Mouse (Mus musculus) CD4-positive, CD25-positive, alpha-beta regulatory T cell, adult 4 months (primary cell): ENCODE measurements around the gene Hnrnpu. TPM values are rescaled to one million over a fixed set of nuclear protein-coding genes. Genes with fewer than 3 reads are reported as not detected.

Experiments
- ATAC-seq: one replicate; pipeline ENCODE4 v1.8.0; 2017
- polyA plus RNA-seq, 2 experiments: library from polyadenylated mRNA; unstranded; fragments of 100-300 nt; shearing (Covaris generic); gene quantifications; one replicate each; pipeline ENCODE4 v1.2.1; 2017

Gene Hnrnpu
- polyA plus RNA-seq, 2 experiments from 2014 or later = 73.0 to 136 TPM

DNA sequence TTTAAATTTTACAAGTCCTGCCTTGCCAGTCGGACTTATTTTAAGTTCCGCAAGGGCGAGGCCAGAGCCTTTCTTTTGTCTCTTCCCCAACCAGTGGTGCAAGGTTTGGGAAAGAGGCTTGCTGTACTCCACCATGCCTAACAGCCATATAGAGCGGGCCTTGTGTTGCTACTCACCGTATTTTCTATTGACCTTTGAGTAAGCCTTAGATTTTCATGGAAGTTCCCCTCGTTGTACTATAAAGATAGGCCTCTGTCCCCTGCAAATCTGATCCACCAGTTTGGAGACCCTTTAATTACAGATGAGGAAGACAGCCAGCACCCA is 683 bp upstream of the Hnrnpu start:
- ATAC-seq = no peak

DNA sequence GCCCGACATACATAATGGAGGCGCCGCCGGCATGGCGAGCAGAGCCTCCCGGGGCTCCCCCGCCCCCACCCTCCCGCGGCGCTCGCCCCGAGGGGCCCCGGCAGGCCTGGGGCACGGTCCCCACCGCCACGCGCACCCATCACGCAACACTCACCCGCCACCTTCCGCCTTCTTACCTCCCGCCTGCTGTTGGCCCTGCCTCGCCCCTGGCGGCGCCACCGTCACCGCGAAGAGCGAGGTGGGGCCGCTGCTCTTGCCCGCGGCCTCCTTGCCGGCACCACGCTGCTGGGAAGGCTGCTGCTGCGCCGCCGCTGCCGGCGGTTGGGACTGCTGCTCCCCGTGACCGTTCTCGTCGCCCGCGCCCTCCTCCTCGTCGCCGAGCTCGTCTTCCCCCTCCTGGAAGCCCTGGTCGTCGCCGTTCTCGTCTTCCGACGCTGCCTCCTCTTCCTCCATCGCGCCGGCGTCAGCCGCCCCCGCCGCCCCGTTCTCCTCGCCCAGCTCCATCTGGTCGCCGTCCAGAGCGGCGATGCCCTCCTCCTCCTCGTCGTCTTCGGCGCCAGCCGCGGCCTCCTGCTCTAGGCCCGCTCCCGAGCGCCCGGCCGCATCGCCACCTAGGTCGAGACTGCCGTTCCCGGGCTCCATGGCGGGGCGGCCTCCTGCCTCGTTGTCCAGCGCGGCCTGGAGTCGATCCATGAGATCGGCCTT is 668 bp downstream of the Hnrnpu start:
- peak; percentile 33 for ATAC-seq

DNA sequence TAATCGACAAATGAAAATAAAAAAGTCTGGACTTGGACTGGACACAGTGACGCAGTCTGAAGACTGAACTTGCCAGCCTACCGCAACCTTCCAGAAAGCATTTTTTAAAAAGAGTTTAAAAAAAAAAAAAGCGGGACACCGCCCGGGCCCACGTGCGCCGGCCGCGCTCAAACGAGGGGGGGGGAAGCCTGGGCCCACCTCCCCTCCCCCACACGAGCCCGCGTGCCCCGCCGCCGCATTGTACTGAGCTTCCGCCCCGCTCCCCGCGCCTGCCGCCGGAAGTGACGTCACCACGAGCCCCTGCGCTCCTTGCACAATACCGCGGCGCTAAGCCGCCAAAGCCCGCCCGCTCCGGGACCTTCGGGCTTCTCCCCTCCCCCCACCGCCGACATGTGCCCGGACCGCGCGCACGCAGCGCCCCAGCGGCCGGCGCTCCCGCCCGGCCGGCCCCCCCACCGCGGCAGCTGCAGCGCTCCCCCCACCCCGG is 1.3 kb downstream of the Hnrnpu start:
- ATAC-seq = peak; percentile 63

DNA sequence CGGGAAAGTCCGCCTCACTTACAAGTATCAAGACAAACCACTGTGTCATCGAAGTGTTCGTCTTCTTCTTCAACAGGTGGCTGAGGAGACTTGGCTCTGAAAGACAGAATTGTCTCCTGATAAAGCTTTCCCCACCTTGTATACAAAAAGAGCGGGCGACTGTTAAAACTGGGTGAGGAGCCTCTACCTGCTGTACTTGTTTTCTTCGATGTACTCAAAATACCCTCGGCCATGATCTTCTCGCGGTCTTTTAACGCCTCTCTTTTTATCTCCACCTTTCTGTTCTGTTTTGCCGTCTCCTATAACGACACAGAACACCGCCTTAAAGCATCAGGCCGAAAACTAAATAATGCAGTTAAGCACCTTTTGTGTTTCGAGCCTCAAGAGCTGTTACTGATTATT is 1.7 kb downstream of the Hnrnpu start:
- peak; percentile 11 for ATAC-seq

DNA sequence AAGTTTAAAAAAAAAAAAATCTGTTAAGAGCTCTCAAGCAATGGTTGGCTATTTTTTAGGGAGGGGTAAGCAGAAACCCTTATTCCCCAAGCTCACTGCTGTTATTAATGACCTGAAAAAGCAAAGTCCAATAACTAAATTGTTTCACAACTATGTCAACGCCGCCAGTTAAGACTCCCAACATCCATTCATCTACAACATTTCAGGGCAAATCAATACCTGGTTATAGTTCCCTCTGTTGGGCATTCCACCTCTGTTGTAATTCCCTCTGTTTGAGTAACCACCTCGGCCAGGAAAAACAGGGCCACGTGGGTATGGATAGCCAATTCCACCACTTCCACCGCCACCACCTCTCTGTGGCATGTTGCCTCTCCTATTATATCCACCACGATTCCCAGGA is 7.7 kb downstream of the Hnrnpu start:
- ATAC-seq = no peak

DNA sequence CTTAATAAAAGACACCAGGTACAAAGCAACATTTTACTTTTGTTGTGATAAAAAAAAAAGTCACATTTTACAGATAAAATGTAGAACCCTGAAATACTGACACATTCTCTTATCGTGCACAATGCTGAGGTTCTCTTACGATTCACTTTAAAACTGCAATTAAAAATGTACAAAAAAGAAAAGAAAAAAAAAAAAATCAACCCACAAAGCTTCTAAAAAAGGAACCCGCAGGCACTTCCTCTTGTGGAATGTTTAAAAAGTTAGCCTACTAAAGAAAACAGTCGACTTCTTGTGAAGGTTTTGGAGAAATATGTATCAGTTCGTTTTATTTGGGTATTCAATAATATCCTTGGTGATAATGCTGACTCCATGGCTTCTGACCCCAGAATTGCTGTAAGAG is 8.6 kb downstream of the Hnrnpu start:
- no peak for ATAC-seq

DNA sequence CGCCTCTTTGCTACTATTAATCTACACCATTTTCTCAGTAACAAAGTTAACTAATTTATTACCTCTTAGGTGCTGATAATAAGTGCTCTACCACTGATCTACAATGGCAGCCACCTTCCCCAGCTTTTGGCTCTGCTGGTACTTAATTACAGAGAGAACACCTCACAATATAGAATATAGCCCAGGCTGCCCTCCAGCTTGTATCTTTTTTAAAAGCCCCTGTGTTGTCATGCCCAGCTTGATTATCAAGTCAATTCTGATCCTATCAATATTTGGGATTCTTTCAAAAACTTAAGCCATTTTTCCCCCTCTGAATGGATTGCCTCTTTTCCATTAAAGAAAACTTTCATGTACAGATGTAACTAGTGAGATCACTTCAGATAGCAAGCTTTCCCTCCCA is 10.6 kb downstream of the Hnrnpu start:
- ATAC-seq = no peak

DNA sequence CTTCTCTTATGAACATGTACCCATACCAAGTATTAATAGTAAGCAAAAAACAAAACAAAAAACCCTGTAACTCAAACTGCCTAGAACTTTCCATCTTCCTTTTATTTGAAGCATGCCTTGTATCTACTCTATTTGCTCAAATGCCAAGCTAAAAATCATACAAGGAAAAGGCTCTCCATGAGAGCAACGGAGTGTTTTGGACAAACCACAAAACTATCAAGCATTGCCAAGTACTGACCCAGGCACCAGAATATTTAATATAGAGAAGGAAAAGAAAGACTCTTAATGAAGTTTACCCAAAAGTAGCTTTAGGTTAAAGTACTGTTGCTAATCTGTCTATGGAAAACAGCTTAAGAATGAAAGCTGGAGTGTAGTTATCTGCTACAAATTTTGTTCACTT is 11.2 kb downstream of the Hnrnpu start:
- no peak for ATAC-seq

DNA sequence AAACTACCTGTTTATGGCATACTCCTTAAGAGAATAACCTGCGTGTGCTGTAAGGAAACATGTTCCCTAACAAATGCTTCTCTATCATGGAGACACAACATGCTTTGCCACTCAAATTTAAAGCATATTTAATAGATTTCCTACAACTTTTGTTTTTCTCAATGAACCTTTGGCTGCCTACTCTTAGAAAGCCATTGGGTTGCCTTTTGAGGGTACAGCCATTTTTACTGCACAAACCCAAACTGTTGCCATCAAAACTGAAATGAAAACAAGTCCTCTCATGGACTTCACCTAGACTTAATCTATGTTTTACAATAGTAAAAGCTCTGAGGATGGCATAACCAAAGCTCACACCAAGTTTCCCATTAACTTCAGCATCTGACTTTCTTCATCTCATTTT is 13.0 kb downstream of the Hnrnpu start:
- ATAC-seq = no peak

DNA sequence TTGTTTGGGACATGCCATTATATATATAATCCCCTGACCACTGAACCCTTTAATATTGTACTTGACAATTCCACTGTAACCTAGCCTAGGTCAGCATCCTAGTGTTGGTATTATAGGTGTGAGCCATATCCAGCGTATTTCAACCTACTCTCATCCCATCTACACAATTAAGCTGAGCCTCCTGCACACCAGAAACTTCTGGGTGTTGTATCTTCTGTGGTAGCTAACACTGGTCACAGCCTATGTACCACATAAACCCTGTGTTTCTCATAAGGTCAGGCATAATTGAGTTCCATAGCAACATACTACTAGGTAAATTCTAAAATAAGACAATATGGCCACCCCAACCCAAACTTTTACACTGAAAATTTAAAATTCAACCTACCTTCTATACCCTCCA is 14.4 kb downstream of the Hnrnpu start:
- ATAC-seq = no peak

DNA sequence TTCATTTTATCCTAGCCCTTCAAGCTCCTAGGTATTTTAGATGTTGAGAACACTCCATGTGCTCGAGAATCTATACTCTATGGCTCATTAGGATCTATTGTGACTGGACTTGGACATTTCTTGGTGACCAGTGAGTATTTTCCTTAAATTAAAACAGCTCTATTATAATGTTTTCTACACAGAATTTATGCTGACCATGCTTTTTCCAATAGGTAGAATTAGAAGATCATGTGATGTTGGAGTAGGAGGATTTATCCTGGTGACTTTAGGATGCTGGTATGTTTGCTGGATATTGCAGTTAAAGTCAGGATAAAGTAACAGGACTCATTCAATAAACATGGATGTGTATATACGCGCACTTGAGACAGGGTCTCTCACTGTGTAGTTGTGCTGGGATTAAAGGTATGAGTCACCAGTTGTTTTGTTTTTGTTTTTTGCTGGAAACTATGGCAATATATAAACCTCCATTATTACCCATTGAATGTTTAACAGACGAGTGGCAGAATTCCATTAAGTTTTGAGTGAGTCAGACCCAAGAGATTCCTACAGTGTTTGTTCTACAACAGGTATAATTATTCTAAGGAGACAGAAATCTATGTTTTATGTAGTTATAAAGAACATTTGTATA is 15.8 kb downstream of the Hnrnpu start:
- no peak for ATAC-seq

DNA sequence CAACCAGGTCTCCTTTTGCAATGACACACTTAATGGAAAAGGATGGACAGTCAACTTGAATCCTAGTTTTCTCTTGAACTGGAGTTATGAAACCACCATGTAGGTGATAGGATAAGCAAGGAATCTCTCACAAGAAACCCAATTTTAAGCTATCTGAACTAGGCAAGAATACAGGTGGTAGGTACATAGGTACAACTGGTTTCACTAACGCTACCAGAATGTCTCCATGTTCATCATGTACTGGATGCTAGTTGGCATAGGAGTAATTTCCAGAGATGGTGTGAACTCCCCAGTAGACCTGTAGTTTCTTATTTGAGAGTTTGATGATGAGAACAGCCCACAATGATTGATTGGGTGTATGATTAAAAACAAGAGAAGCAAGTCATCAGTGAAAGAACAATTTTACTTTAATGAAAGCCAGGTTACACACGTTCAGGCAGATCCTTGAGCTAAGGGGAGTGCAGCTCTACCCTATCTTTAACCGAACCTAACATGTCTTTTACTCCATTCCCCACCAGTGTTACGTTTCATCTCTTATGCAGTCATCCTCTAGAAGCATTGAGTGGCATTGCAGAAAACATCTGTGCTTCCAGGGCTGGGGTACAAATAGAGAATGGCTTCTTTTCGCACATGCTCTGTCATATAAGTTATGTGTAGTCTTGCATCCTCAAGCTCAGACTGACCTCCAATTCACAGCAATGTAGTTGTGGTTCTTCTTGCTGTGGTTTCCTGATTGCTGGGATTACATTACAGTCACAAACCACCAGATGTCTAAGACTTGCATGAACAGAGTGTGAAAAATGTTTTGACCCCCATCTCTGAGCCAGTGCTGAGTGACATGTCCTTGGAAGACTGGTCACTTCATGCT is 16.6 kb downstream of the Hnrnpu start:
- no peak for ATAC-seq

DNA sequence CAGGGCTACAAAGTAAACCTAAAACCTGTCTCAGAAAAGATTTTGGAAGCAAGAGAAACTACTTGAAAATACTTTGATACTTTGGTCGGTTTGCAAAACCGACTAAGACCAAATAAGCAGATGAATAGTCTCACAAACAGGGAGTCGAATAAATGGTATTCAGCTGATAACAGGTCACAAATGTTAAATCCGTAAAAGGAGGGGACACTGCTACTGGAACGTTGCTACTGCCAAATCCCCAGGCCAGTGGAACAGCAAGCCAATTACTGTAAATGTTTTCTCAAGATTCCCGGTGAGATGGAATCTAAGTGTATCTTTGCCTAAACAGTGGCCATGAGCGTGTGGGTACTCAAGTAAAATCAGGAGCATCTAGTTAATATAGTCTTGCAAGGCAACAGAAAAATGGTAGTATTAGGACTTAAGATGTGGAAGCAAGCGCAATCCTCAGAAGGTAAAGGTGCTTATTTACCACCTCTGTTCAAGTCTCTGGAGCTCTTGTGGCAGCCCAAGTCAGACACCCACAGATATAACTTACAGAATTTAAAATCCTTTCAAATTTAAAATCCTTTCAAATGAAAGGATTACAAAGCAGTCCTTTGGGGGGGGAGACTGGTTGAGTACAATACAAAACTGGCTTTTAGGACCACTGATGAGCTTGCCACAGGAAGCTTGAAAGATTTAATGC is 17.4 kb downstream of the Hnrnpu start:
- no peak for ATAC-seq

DNA sequence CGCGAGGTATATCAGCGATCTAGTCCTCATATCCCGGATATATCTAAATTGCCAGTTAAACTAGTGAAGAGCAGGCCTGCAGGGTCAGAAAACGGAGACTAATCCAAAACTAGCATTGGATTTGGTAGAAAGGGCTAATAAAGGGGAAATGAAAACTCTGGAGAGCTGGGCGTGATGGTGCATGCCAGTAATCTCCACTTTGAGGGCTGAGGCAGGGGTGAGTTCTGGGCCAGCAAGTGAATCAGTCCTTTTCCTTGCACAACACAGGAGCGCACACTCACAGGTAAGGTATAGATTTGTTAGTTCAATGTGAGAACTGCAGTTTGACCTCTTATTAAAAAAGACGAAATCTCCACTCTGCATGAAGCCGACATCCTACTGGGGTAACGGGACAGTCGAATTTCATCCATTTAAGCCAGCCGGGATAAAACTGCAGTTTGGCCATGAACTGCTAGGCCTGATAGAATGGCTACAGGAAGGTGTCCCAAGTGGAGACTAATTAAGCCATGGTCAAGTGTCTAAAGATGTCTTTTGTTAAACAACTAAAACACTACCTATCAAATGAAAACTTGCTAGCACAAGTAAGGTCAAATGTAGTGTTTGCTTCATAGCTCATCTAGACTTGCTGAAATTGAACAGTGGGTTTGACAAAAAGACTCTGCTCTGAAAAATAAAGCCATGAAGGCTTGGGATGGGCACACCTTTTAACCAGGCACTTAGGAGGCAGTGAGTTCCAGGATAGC is 18.1 kb downstream of the Hnrnpu start:
- no peak for ATAC-seq

DNA sequence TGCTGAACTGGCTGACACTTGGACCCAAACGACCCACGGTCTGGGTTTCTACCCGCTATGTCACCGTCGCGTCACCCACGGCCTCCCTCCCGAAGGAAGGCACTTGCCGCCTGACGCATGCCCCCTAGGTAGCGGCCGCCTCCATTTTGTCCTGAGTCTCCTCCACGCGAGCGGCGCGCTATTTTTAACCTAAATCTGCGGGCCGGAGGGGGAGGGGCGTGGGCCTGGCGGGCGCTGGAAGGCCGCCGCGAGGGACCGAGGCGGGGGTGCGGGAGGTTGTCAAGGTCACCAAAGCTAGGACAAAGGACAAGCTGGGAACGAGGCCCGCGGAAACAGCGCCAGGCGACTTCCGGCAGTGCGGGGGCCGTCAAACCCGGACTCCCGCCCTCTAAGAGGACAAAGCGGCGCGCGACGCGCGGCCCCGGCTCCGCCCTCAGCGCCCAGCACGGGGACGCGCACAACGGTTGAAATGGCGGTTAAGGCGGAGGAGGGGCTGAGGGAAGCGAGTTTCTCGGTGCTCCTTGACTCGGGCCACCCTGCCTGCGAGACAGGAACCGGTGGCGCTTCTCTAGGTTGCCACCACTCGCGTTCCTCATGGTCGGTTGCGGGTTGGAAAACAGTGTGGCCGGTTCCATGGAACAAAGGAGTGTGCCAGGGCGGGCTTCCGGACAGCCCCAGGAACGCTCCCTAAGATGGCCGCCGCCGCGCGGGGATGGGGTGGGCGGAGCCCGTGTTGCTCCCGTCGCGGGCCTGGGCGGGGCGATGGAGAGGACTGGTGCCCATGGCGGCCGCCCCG is 19.0 kb downstream of the Hnrnpu start, which contains the start of gene Cox20:
Gene Cox20, plus strand, starts transcription at position 742 of the 796 bp plus-strand sequence.
- peak; percentile 79 for ATAC-seq

DNA sequence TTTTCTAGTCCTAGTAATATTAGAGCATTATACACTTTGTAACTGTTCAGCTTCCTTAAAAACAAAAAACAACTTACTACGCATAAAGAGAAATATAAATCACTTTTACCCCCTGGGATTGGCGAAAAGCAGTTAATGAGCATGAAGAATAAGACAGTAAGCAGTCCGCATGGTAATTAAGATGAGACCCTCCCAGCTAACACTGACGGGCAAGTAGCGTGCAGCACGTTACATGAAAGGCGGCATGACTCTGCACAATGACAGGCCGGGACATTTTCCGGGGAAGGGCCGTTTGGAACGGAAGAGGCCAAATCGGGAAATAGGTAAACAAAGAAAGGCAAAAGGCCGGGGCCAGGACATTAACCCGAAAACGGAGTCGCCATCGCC is 19.6 kb downstream of the Hnrnpu start:
- peak; percentile 41 for ATAC-seq

DNA sequence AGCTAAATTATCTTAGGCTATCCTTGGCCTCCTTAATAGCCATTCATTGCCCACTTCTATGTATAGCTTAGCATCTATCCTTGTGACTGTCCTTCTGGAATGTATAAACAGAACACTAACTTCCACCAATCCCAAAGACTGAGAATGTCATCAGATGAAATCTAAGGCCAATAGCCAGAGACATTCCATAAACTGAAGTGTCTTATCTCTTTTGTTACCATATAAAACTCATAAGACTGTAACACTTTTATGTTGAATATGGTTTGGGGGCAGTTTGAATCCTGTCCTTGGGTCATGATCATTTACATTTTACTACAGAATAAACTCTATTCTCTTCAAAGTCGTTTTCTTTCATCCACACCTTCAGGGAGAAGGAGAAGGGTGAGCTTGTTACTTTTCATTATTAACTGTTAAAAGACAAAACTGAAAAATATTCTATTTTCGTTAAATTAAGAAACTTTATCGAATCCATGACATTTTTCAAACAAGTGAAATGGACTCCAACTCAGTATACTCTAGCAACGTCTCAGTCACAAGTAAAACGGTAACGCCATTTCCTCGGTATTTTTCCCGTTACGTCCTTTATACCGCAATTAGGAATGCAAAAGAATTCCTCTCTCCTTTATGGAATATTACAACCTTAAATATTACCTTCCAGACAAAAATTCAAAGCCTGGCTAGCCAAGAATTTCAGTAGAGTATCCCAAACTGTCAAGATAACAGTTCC is 20.2 kb downstream of the Hnrnpu start:
- ATAC-seq = no peak

DNA sequence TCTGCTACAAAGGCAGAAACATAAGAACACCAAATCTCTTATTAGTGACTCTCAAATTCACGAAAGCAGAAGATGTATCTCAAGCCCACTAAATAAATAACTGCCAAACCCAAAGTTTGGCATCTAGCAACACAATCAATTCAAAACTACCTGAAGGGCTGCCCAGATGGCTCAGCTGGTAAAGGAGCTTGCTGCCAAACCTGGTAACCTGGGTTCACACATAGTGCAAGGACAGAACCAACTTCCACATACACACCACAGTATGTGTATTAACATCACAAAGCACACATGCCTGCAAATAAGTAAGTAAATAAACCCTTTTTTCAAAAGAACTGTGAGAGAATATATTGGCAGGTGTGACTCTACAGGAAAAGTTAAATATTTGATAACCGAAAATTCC is 23.4 kb downstream of the Hnrnpu start:
- no peak for ATAC-seq

DNA sequence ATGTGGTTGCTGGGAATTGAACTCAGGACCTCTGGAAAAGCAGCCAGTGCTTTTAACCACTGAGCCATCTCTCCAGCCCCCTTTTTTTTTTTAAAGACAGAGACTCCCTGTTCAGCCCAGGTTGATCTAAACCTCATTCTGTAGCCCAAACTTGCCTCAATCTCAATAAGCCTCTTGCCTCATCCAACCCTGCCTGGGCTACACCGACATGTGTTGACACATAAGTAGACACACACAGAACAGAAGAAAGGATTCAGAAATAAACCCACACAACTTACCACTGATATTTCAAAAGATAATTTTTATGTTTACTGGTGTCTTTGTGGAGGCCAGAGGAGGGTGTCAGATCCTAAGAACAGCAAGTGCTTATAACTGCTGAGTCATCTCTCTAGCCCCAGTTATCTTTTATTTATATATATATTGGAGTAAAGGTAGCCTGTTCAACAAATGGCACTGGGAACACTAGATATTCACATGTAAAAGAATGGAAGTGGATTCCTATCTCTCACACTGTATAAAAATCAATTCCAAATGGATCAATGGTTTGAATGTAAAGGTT is 24.5 kb downstream of the Hnrnpu start:
- no peak for ATAC-seq

DNA sequence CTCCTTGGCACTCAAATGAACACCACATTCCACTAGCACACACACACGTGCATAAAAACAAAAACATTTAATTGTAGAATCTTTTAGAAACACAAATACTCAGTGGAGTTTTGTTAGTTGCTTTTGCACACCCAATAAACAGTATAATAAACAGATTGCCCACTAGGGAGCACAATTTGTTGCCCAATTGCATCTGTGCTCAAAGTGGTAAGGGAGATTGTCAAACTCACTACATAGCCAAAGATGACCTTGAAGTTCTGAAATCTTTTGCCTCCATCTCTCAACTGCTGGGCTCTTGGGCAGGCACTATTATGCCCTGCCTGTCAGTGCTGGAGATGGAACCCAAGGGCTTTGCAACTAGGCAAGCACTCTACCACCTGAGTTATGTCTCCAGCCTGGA is 27.5 kb downstream of the Hnrnpu start:
- peak; percentile 45 for ATAC-seq
